Mouse (Mus musculus) E14TG2a.4 (cell line): ENCODE measurements at regions not wholly inside any gene's neighbourhood (a gene's known extent, or its start where the extent isn't known, plus 50 kb on each side); places are given as distances from the start of the nearest gene placed in this dataset.

Source experiments
- CTCF ChIP-seq: conservative IDR thresholded peaks from 2 replicates; pipeline ENCODE4 v1.5.1; 2014; ENCODE audit warnings: low read length
- POU5F1 ChIP-seq: IDR thresholded peaks from 2 replicates; pipeline ENCODE4 v1.6.1; 2014; ENCODE audit warnings: low read length, borderline replicate concordance

DNA sequence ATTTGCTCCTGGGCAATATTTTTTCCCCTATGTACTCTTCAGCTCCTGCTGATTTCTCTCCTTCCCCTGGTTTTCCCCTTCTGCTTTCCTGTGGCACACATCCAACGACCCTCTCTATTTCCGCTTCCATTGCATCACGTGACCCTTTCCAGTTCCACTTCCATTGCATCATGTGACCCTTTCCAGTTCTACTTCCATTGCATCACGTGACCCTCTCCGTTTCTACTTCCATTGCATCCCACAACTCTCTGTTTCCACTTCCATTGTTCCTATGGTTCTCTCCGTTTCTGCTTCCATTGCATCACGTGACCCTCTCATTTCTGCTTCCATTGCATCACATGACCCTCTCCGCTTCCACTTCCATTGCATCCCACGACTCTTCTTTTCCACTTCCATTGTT, 199.5 kb upstream of the Wdfy3 start:
- no peak for TF ChIP-seq CTCF
- no peak for TF ChIP-seq POU5F1
